Mouse (Mus musculus): Measurements from ENCODE around the gene Tnfaip3.

GRCm38 (mm10) chr10:19026710-19027109 lies 11.3 kb upstream of the Tnfaip3 start:
- TF ChIP-seq CTCF (IDR thresholded peaks at IDR 0.05; ENCODE audit: control insufficient read depth, insufficient read depth, insufficient replicate concordance, low read depth, low read length) (no peak), POLR2A (IDR thresholded peaks at IDR 0.05; ENCODE audit: control insufficient read depth, low read depth, low read length) (no peak)
